Comparison of ENCODE assay signal across 9 mouse cellular contexts in genomic region chr14:14347151-14347835, GRCm38 (mm10). TPM values are rescaled to one million over a fixed set of nuclear protein-coding genes. Genes with fewer than 3 reads are reported as not detected.
DNase-seq lines count a peak whose midpoint lies in the region; ATAC-seq and TF ChIP-seq lines count a peak whose summit lies in the region.
"Had no signal": no experiment of that assay in that cellular context is flagged by ENCODE, and none has a peak within 500 bp of the region (broad histone marks: within the 10 kb centered on the region; RNA-seq: fewer than 3 reads in every experiment).

No protein-coding gene starts in this region.

- no peak overlapping the region for H3K27ac ChIP-seq in cerebellum, adult 2 months (ENCODE audit: insufficient read depth, low read length)

- intact Hi-C loops in gastrocnemius, postnatal 14 days (cut with DNase I; ENCODE audit: low total_unique reads), result no loop called here

- H3K4me3 ChIP-seq in megakaryocyte, embryonic 14.5 days (replicated peaks), result peak overlapping the region; percentile 47
- no peak overlapping the region for H3K4me3 ChIP-seq in cerebellum, adult 2 months (replicated peaks; ENCODE audit: insufficient read depth, low read depth, low read length)

- no peak for TF ChIP-seq POLR2A in cerebellum, adult 2 months (IDR thresholded peaks at IDR 0.05; ENCODE audit: borderline replicate concordance, insufficient read depth, low read length)

- peaks cover 17% of the 10 kb centered on the region for H3K4me1 ChIP-seq in megakaryocyte, embryonic 14.5 days
- no peaks in the 10 kb centered on the region for H3K4me1 ChIP-seq in cerebellum, adult 2 months (ENCODE audit: control insufficient read depth, insufficient read depth, low read length)

- TF ChIP-seq CTCF in cerebellum, adult 2 months (IDR thresholded peaks at IDR 0.05; ENCODE audit: borderline replicate concordance, insufficient read depth, low read depth, low read length), result no peak

- DNase-seq in cerebellum, adult 2 months, result peak; percentile 29
- peak; percentile 12 for DNase-seq in gastrocnemius, postnatal 14 days
- DNase-seq in kidney, postnatal 25 days, result peak; percentile 33 to 58
- peak; percentile 29 for DNase-seq in lung, postnatal 36 days
- peak; percentile 17 for DNase-seq in right cerebral cortex, postnatal 25 days

- peaks cover 36% of the 10 kb centered on the region for H3K36me3 ChIP-seq in megakaryocyte, embryonic 14.5 days (replicated peaks; ENCODE audit: low read length)

- ATAC-seq in megakaryocyte, adult 5-6 weeks (ENCODE audit: poor library complexity, severe bottlenecking), result no peak
- ATAC-seq in erythroblast, adult 5-6 weeks (replicated peaks; ENCODE audit: low FRiP score, poor library complexity, severe bottlenecking), result no peak

- peaks cover 52% of the 10 kb centered on the region for H3K9me3 ChIP-seq in megakaryocyte, embryonic 14.5 days

- no peaks in the 10 kb centered on the region for H3K27me3 ChIP-seq in megakaryocyte, embryonic 14.5 days (replicated peaks)
- no peaks in the 10 kb centered on the region for H3K27me3 ChIP-seq in cerebellum, adult 2 months (ENCODE audit: control insufficient read depth, insufficient read depth, low read length)

- 84% methylated on average over 17 of the region's 17 CpGs for WGBS in cerebellum, adult 2 months

RNA-seq across cellular contexts. Expression of gene Il3ra, which starts 1.2 kb away (rescaled TPM):
- 68.0 and 95.8 TPM in 2 replicates for polyA plus RNA-seq in megakaryocyte, embryonic 14.5 days (2012; ENCODE audit: insufficient read depth, low replicate concordance)
- total RNA-seq in megakaryocyte, adult 5-6 weeks (2015), result 17.5 and 18.3 TPM in 2 replicates
- 70.9 and 82.3 TPM in 2 replicates for total RNA-seq in megakaryocyte, adult 5-6 weeks (2017)
- 4.2 and 6.2 TPM in 2 replicates for polyA plus RNA-seq in cerebellum, adult 2 months (2012; rRNA removed)
- total RNA-seq in gastrocnemius, postnatal 14 days (2021), result 1 to 10 TPM; 3.3 to 5.6 TPM
- total RNA-seq in erythroblast, adult 5-6 weeks (2015; ENCODE audit: low replicate concordance), result 1.9 and 4.2 TPM in 2 replicates
- total RNA-seq in erythroblast, adult 5-6 weeks (2017; ENCODE audit: low replicate concordance), result 7.0 and 10.0 TPM in 2 replicates

RNA-seq across cellular contexts. Expression of gene Olfr31, which starts 24.7 kb away (rescaled TPM):
- polyA plus RNA-seq in megakaryocyte, embryonic 14.5 days (2012; ENCODE audit: insufficient read depth, low replicate concordance), result not detected in 2 replicates
- total RNA-seq in megakaryocyte, adult 5-6 weeks (2015), result not detected in 2 replicates
- total RNA-seq in megakaryocyte, adult 5-6 weeks (2017), result not detected in 2 replicates
- polyA plus RNA-seq in cerebellum, adult 2 months (2012; rRNA removed), result 0.26 and 0.73 TPM in 2 replicates
- total RNA-seq in gastrocnemius, postnatal 14 days (2021), result not detected
- total RNA-seq in erythroblast, adult 5-6 weeks (2015; ENCODE audit: low replicate concordance), result 3.8 TPM in 1 of 2 replicates, not detected in the other
- not detected in 2 replicates for total RNA-seq in erythroblast, adult 5-6 weeks (2017; ENCODE audit: low replicate concordance)
- total RNA-seq: left cerebral cortex, adult 8-10 months had no signal

RNA-seq across cellular contexts. Expression of gene Olfr721-ps1, which starts 53.8 kb away (rescaled TPM):
- not detected in 2 replicates for polyA plus RNA-seq in megakaryocyte, embryonic 14.5 days (2012; ENCODE audit: insufficient read depth, low replicate concordance)
- total RNA-seq in megakaryocyte, adult 5-6 weeks (2015), result not detected in 2 replicates
- not detected in 2 replicates for total RNA-seq in megakaryocyte, adult 5-6 weeks (2017)
- not detected in 2 replicates for polyA plus RNA-seq in cerebellum, adult 2 months (2012; rRNA removed)
- not detected for total RNA-seq in gastrocnemius, postnatal 14 days (2021)
- not detected in 2 replicates for total RNA-seq in erythroblast, adult 5-6 weeks (2015; ENCODE audit: low replicate concordance)
- total RNA-seq in erythroblast, adult 5-6 weeks (2017; ENCODE audit: low replicate concordance), result not detected in 2 replicates
- total RNA-seq: left cerebral cortex, adult 8-10 months had no signal
